Mouse (Mus musculus) limb, embryonic 15.5 days (tissue): ENCODE results near the gene Acaa1a. TPM values are rescaled to one million over a fixed set of nuclear protein-coding genes. Genes with fewer than 3 reads are reported as not detected.

ENCODE experiments used
- ATAC-seq: fragments of 200-750 bp; cut with Nextera tagmentation; 2 replicates; pipeline ENCODE4 v1.8.0; 2017; ENCODE audit warnings: low read depth, moderate TSS enrichment; ENCODE audit not compliant: insufficient number of reproducible peaks, low FRiP score, low TSS enrichment
- H3K27ac ChIP-seq: fragments of 300-500 bp; sonication (generic); 2 replicates; pipeline ENCODE4 v1.5.1; 2015; ENCODE audit warnings: moderate library complexity, mild to moderate bottlenecking, inconsistent platforms
- H3K27me3 ChIP-seq: fragments of 300-500 bp; sonication (generic); 2 replicates; pipeline ENCODE4 v1.6.1; 2015; ENCODE audit warnings: inconsistent platforms
- H3K36me3 ChIP-seq: fragments of 300-500 bp; sonication (generic); 2 replicates; pipeline ENCODE4 v1.6.1; 2015; ENCODE audit warnings: inconsistent platforms
- H3K4me1 ChIP-seq: fragments of 300-500 bp; sonication (generic); 2 replicates; pipeline ENCODE4 v1.6.1; 2015; ENCODE audit warnings: inconsistent platforms
- H3K4me2 ChIP-seq: fragments of 300-500 bp; sonication (generic); 2 replicates; pipeline ENCODE4 v1.6.1; 2015; ENCODE audit warnings: mild to moderate bottlenecking, inconsistent platforms
- H3K4me3 ChIP-seq: fragments of 300-500 bp; sonication (generic); 2 replicates; pipeline ENCODE4 v1.5.1; 2015; ENCODE audit warnings: mild to moderate bottlenecking, inconsistent platforms
- H3K9ac ChIP-seq: fragments of 300-500 bp; sonication (generic); 2 replicates; pipeline ENCODE4 v1.6.1; 2015; ENCODE audit warnings: inconsistent platforms
- H3K9me3 ChIP-seq: fragments of 300-500 bp; sonication (generic); 2 replicates; pipeline ENCODE4 v1.6.1; 2016; ENCODE audit warnings: inconsistent platforms
- WGBS: fragments of 180-500 bp; shearing (Covaris S2); methylation state at CpG from one replicate; pipeline ENCODE4 v1.1.7; 2015; 5-methylcytosine and 5-hydroxymethylcytosine counted together
- polyA plus RNA-seq: library from polyadenylated mRNA; unstranded; fragments of >200 nt; fragmentation: Nextera tagmentation; extraction: Ambion mirVana; gene quantifications from 2 replicates; pipeline ENCODE4 v1.2.1, GENCODE M21; 2015

Acaa1a gene
- polyA plus RNA-seq, 1 experiment from 2014 or later = 112 TPM

DNA sequence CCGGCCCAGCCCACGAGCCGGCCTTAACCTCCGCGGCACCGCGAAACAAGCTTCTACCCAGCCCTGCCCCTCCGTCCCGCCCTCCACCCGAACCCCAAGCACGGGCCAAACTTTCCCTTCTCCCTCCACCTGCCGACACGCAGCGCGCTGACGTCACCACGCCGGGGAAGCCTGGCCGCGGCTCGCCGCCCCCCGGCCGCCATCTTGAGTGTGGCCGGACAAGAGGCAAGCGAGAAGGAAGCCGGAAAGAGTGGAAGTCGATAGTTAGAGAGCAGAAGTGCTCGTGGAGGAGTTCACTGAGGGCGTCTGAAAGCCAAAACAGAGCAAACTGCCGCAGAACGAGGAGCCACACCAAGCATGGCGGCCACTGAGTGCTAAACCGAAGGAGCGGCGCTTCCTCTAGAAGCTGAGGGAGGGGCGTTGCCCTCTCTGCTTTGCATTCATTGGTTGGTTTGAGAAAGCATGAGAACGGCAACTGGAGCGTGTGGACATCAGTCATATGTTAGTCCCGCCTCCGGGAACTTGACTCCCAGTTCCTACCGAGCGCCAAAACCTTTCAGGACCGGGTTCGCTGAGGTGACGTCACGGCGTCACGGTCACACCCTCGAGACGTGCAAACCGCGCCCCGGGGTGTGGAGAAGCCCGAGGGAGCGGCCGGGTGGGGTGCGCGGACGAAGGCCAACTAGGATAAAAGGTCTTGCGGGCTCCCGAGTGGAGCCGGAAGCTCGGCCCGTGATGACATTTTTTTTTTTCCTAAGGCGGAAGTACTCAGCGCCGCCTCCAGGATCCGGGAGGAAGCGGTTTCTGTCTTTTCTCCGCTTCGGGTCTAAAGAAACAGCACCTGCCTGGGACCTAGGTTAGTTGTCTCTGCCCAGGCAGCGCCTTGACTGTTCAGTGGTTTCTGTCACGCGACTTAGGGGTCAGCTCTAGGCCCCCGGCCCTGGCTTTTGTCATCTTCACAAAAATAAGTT, 16.9 kb upstream of the Acaa1a start, which contains the start of gene Oxsr1:
Gene Oxsr1 (minus strand): TSS at position 139 of the 971 bp plus-strand sequence.
- Histone ChIP-seq H3K4me2 (peak within 1 kb of the TSS; percentile 97), H3K9me3 (no peaks in the 10 kb centered on the region), H3K9ac (peak within 1 kb of the TSS; percentile 81), H3K27me3 (no peaks in the 10 kb centered on the region), H3K27ac (peak within 1 kb of the TSS; percentile 92), H3K36me3 (no peaks in the 10 kb centered on the region), H3K4me1 (peaks cover 18% of the 10 kb centered on the region; the same call in 1 of the 2 replicates), H3K4me3 (peak within 1 kb of the TSS; percentile 99)
- ATAC-seq = peak; percentile 98
- 0% methylated on average over 76 of the region's 76 CpGs for WGBS

GRCm38 (mm10) chr9:119323260-119323645, 16.2 kb upstream of the Acaa1a start:
- H3K9me3 ChIP-seq = no peaks in the 10 kb centered on the region
- peak overlapping the region; percentile 99 for H3K4me3 ChIP-seq
- no peaks in the 10 kb centered on the region for H3K36me3 ChIP-seq
- no peak for ATAC-seq
- peak overlapping the region; percentile 50 for H3K9ac ChIP-seq
- H3K4me2 ChIP-seq = peak overlapping the region; percentile 97
- 7% methylated on average over 9 of the region's 9 CpGs for WGBS
- peaks cover 18% of the 10 kb centered on the region; the same call in 1 of the 2 replicates for H3K4me1 ChIP-seq
- H3K27ac ChIP-seq = peak overlapping the region; percentile 92
- H3K27me3 ChIP-seq = no peaks in the 10 kb centered on the region

DNA sequence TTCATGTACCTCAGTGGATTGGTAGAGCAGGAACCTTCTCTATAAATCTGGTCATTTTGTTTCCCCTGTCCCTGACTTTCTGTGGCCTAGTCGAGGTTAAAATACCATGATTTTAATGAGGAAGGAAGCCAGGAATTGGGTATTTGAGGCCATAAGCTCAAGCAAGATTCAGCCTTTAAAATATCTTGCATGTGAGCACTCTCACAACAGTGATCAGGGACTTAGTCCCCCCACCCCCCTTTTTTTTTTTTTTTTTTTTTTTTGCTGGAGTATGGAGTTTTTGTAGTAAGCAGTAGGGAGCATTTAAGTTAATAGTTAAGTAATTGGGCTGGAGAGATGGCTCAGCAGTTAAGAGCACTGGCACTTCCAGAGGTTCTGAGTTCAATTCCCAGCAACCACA, 15.3 kb upstream of the Acaa1a start:
- H3K4me2 ChIP-seq = no peak overlapping the region
- ATAC-seq = no peak
- no peaks in the 10 kb centered on the region for H3K9me3 ChIP-seq
- no peaks in the 10 kb centered on the region for H3K36me3 ChIP-seq
- H3K27ac ChIP-seq = no peak overlapping the region
- H3K9ac ChIP-seq = no peak overlapping the region
- WGBS = 78% methylated on average over 1 of the region's 1 CpGs
- no peak overlapping the region for H3K4me3 ChIP-seq
- H3K4me1 ChIP-seq = peaks cover 18% of the 10 kb centered on the region; the same call in 1 of the 2 replicates
- H3K27me3 ChIP-seq = no peaks in the 10 kb centered on the region

DNA sequence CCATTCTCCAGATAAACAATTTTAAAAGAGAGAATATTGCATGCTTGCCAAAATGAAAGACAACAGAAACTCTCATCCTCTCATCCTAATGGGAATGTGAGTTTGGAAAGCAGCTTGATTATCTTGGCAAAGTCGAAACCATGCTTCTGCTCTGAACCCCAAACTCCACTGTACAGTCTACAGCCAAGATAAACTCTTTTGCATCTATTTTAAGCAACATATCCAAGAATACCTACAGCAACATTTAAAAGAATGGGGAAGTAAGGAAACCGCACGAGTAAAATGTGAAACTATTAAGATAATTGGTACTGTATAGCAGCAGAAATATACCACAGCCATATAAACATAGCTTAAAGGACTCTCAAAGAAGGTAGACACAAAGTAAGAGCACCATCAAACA, 11.0 kb upstream of the Acaa1a start:
- no peaks in the 10 kb centered on the region for H3K36me3 ChIP-seq
- H3K4me3 ChIP-seq = no peak overlapping the region
- WGBS = 69% methylated on average over 3 of the region's 3 CpGs
- H3K27ac ChIP-seq = no peak overlapping the region
- H3K4me1 ChIP-seq = no peaks in the 10 kb centered on the region
- no peak overlapping the region for H3K9ac ChIP-seq
- H3K27me3 ChIP-seq = no peaks in the 10 kb centered on the region
- no peak for ATAC-seq
- no peaks in the 10 kb centered on the region for H3K9me3 ChIP-seq
- no peak overlapping the region for H3K4me2 ChIP-seq

DNA sequence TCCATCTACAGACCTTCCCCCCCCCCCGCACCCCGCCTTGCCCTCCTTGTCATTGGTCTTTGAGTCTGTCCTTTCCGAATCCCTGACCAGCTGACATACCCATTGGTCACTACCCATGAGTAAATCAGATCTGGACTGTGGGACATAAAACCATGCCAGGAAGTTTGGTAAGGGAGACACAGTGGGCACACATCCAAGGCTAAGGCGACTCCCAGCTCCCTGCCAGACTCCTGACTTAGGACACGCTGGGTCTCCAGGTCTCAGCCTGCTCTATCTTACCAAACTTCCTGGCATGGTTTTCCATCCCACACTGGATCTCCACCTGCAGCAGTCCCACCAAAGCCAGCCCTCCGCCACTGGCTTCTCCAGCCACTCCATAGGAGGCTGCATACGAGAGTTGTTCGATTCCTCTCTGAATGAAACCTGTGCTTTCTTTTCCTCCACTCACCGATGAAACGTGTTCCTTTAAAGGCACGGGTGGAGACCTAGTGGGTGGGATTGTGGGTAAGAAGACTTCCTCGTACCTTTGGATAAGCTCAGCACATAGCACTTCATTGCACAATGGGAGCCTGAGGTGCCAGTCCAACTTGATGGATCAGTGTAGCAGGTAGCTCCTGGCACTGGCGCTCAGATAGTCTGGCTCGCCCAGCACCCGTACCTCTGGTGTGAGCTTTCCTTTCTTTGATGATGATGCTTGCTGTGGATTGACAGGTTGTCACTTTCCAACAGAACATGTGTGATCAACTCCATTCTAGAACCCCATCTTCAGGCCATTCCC, 9.1 kb upstream of the Acaa1a start:
- Histone ChIP-seq H3K27ac (no peak overlapping the region), H3K4me1 (peaks cover 6% of the 10 kb centered on the region), H3K27me3 (no peaks in the 10 kb centered on the region), H3K4me2 (no peak overlapping the region), H3K9me3 (no peaks in the 10 kb centered on the region), H3K4me3 (no peak overlapping the region), H3K9ac (no peak overlapping the region), H3K36me3 (no peaks in the 10 kb centered on the region)
- WGBS = 80% methylated on average over 15 of the region's 15 CpGs
- no peak for ATAC-seq

- 53% methylated on average over 10 of the region's 10 CpGs for WGBS
- Histone ChIP-seq H3K27me3 (no peaks in the 10 kb centered on the region), H3K9ac (no peak overlapping the region), H3K9me3 (no peaks in the 10 kb centered on the region), H3K4me2 (no peak overlapping the region), H3K4me3 (no peak overlapping the region), H3K4me1 (peaks cover 10% of the 10 kb centered on the region), H3K27ac (no peak overlapping the region), H3K36me3 (peaks cover 12% of the 10 kb centered on the region)
- ATAC-seq = no peak
These were observed 5.2 kb upstream of the Acaa1a start for GRCm38 (mm10) chr9:119334324-119334723.

DNA sequence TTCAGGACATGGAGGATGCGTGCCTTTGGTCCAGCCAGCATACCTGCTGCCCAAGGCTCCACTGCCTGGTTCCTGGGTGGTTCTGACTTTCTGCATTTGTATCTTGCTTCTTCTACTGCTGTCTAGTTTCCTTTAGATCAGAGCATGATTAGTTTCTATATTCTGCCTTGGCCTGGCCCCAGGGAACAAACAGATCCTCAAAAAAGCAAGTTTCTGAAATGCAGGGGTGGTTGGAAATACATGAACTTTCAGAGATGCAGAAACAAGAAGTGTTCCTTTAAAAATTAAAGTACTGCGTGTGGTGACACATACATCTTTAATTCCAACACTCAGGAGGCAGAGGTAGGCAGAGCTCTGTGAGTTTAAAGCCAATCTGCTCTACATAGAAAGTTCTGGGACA, 4.6 kb upstream of the Acaa1a start:
- no peaks in the 10 kb centered on the region for H3K27me3 ChIP-seq
- H3K27ac ChIP-seq = no peak overlapping the region
- no peak overlapping the region for H3K4me3 ChIP-seq
- no peak overlapping the region for H3K4me2 ChIP-seq
- H3K9ac ChIP-seq = no peak overlapping the region
- ATAC-seq = no peak
- 84% methylated on average over 2 of the region's 2 CpGs for WGBS
- H3K4me1 ChIP-seq = peaks cover 15% of the 10 kb centered on the region
- no peaks in the 10 kb centered on the region for H3K9me3 ChIP-seq
- H3K36me3 ChIP-seq = peaks cover 12% of the 10 kb centered on the region

- Histone ChIP-seq H3K27me3 (no peaks in the 10 kb centered on the region), H3K4me3 (no peak overlapping the region), H3K4me2 (no peak overlapping the region), H3K9me3 (no peaks in the 10 kb centered on the region), H3K36me3 (peaks cover 12% of the 10 kb centered on the region), H3K9ac (no peak overlapping the region), H3K4me1 (peaks cover 20% of the 10 kb centered on the region), H3K27ac (no peak overlapping the region)
- ATAC-seq = no peak
- 71% methylated on average over 4 of the region's 4 CpGs for WGBS
These were observed 3.9 kb upstream of the Acaa1a start for GRCm38 (mm10) chr9:119335571-119335970.

- peaks cover 12% of the 10 kb centered on the region for H3K36me3 ChIP-seq
- no peak overlapping the region for H3K4me3 ChIP-seq
These were observed 1.6 kb upstream of the Acaa1a start for GRCm38 (mm10) chr9:119337842-119338241.

DNA sequence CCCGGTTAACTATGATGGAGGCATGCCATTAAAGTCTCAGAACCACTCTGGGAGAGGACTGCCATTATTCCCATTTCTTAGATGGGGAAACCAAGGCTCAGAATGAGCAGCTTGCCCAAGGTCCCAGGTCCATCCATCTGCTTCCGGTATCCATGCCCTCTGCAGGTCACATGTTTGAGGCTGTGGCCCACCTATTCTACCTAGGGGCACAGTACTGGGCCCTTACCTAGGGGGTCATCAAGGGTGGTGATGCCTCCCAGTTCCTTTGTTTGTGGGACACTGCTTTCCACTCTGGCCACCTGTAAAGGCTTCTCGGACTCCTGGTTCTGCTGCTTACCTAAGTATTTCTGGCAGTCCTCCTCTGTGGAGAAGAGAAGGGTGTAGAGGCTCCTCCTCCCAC, 1.1 kb upstream of the Acaa1a start:
- no peak overlapping the region for H3K27ac ChIP-seq
- H3K27me3 ChIP-seq = no peaks in the 10 kb centered on the region
- H3K4me3 ChIP-seq = no peak overlapping the region
- peaks cover 38% of the 10 kb centered on the region for H3K4me1 ChIP-seq
- H3K9ac ChIP-seq = no peak overlapping the region
- H3K36me3 ChIP-seq = peaks cover 16% of the 10 kb centered on the region
- ATAC-seq = no peak
- 85% methylated on average over 3 of the region's 3 CpGs for WGBS
- H3K4me2 ChIP-seq = no peak overlapping the region
- no peaks in the 10 kb centered on the region for H3K9me3 ChIP-seq

More at GRCm38 (mm10) chr9:119337842-119338241, 1.6 kb upstream of the Acaa1a start:
- Histone ChIP-seq H3K9ac (no peak overlapping the region), H3K27me3 (no peaks in the 10 kb centered on the region), H3K4me1 (peaks cover 34% of the 10 kb centered on the region), H3K4me2 (no peak overlapping the region), H3K27ac (no peak overlapping the region), H3K9me3 (no peaks in the 10 kb centered on the region)
- WGBS = 91% methylated on average over 14 of the region's 14 CpGs
- ATAC-seq = no peak

DNA sequence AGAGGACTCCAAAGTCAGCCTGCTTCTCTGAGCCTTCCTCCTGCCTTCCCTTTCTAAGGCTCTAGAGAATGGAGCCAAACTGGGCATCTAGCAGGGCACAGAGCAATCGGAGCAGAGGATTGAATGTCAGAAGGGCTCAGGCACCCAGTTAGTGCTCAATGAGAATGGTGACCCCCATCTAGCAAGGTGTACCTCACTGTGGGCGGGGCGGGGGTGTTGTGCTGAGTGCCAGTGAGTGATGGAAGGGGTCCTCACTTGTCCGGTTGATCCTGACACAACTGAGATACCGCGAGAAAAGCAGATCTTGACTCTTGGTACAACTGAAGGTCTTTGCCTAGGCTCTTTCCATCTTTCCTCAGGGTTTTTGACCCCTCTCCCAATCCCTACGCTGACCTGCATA, 370 bp upstream of the Acaa1a start:
- peaks cover 37% of the 10 kb centered on the region for H3K4me1 ChIP-seq
- H3K9ac ChIP-seq = peak overlapping the region; percentile 80
- peaks cover 24% of the 10 kb centered on the region for H3K36me3 ChIP-seq
- H3K9me3 ChIP-seq = no peaks in the 10 kb centered on the region
- peak overlapping the region; percentile 77 for H3K4me3 ChIP-seq
- 47% methylated on average over 7 of the region's 7 CpGs for WGBS
- ATAC-seq = no peak
- no peaks in the 10 kb centered on the region for H3K27me3 ChIP-seq
- H3K27ac ChIP-seq = no peak overlapping the region
- peak overlapping the region; percentile 74 for H3K4me2 ChIP-seq

DNA sequence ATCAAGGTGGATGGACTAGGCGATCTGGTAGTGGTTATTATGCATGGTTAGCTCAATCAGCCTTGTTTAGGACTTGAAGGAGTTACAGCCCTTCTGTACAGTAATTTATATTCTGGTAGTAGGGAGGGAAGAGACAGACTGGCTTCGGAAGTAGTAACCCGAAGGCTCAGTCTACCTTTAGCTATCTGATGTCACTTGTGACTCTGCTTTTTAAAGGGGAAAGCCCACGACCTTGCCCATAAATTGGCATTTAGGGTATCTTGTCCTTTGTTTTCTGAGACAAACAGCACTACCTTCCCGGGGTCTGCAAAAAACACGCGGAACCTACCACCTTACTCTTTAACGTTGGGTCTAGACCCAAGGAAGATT, 720 bp downstream of the Acaa1a start:
- 3% methylated on average over 8 of the region's 8 CpGs for WGBS
- peak overlapping the region; percentile 74 for H3K4me2 ChIP-seq

More for the DNA sequence above, 720 bp downstream of the Acaa1a start:
- peaks cover 35% of the 10 kb centered on the region for H3K36me3 ChIP-seq
- H3K9ac ChIP-seq = 0 out of 2 replicates have a peak overlapping the region, but pooled peaks have one; percentile 50
- no peak for ATAC-seq
- H3K4me1 ChIP-seq = peaks cover 32% of the 10 kb centered on the region
- peak overlapping the region; percentile 77 for H3K4me3 ChIP-seq
- H3K27me3 ChIP-seq = no peaks in the 10 kb centered on the region
- H3K9me3 ChIP-seq = no peaks in the 10 kb centered on the region
- H3K27ac ChIP-seq = peak overlapping the region; percentile 94
